Mouse (Mus musculus): ENCODE data around the gene Anks1.

- TF ChIP-seq POLR2A (IDR thresholded peaks at IDR 0.05; ENCODE audit: borderline replicate concordance, extremely low read depth, insufficient read depth, insufficient read length, poor library complexity, severe bottlenecking) (no peak), CTCF (IDR thresholded peaks at IDR 0.05; ENCODE audit: borderline replicate concordance, extremely low read depth, insufficient read depth, insufficient read length) (no peak)
These were observed 192.8 kb downstream of the Anks1 start for GRCm38 (mm10) chr17:28101902-28102319.
